Mouse (Mus musculus) induced T-regulatory cell, adult 2 months (primary cell): ENCODE data around the gene Olfml2b.

Source experiments
- DNase-seq: peaks from one replicate; pipeline ENCODE4 v3.0.0-alpha.2; 2012; ENCODE audit warnings: low read depth

The Olfml2b gene

DNA sequence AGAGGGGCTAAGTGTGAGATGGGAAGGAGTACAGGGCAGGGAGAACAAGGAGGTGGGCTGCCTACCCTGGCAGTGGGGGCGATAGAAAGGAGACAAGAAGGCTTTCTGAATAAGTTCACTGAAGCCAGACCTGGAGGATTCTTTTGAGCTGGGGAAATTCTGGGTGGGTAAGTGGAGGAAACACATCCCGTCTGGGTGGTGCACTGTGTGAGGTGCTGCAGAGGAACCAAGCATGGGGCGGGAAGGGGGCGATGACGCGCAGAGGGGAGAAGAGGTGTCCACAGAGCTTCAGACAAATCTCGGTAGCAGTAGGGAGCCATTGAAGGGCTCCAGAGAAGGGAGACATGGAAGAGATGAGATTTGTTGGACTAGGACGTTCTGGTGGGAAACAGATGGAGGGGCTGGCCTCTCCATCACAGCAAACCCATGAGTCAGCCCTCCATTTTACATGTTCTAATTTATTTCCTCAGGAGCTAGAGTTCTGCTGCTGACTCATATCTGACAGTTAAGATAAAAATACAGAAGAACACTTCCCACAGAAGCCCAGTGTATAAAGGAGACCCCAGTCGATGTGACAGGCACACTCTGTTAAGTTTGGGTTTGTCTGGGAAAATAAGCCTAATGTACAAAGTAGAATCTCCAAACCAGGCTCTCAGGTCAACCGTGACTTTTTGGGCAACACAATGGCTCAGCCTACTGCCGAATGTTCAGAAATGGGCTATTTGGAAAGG lies 87.7 kb downstream of the Olfml2b start:
- DNase-seq: no peak
